Mouse (Mus musculus) heart, embryonic 11.5 days (tissue): ENCODE data around the gene Ccdc14. TPM values are rescaled to one million over a fixed set of nuclear protein-coding genes. Genes with fewer than 3 reads are reported as not detected.
A peak's percentile ranks its signal among the peaks of the same experiment; 100 is the strongest.

Experiments
- ATAC-seq: fragments of 200-750 bp; cut with Nextera tagmentation; replicated peaks from 2 replicates; pipeline ENCODE4 v1.8.0; 2017; ENCODE audit warnings: moderate library complexity; ENCODE audit not compliant: insufficient number of reproducible peaks, low FRiP score, low TSS enrichment
- H3K27ac ChIP-seq: fragments of 300-500 bp; sonication (generic); 2 replicates; pipeline ENCODE4 v1.5.1; 2014; ENCODE audit warnings: mild to moderate bottlenecking, low read depth, low read length
- H3K27me3 ChIP-seq: fragments of 300-500 bp; sonication (generic); 2 replicates; pipeline ENCODE4 v1.6.1; 2014; ENCODE audit warnings: mild to moderate bottlenecking, low read length, mixed read lengths; ENCODE audit not compliant: control insufficient read depth, insufficient read depth
- H3K36me3 ChIP-seq: fragments of 300-500 bp; sonication (generic); 2 replicates; pipeline ENCODE4 v1.6.1; 2014; ENCODE audit warnings: mild to moderate bottlenecking, low read length, moderate library complexity, mixed read lengths; ENCODE audit not compliant: control insufficient read depth, insufficient read depth
- H3K4me1 ChIP-seq: fragments of 300-500 bp; sonication (generic); 2 replicates; pipeline ENCODE4 v1.6.1; 2014; ENCODE audit warnings: low read length; ENCODE audit not compliant: control insufficient read depth, insufficient read depth
- H3K4me2 ChIP-seq: fragments of 300-500 bp; sonication (generic); 2 replicates; pipeline ENCODE4 v1.6.1; 2014; ENCODE audit warnings: mild to moderate bottlenecking, moderate library complexity
- H3K4me3 ChIP-seq: fragments of 300-500 bp; sonication (generic); 2 replicates; pipeline ENCODE4 v1.5.1; 2014; ENCODE audit warnings: low read depth, low read length
- H3K9ac ChIP-seq: fragments of 300-500 bp; sonication (generic); 2 replicates; pipeline ENCODE4 v1.6.1; 2014; ENCODE audit warnings: mild to moderate bottlenecking, low read depth, low read length, moderate library complexity
- H3K9me3 ChIP-seq: fragments of 300-500 bp; sonication (generic); replicated peaks from 2 replicates; pipeline ENCODE4 v1.6.1; 2016; ENCODE audit warnings: low read length; ENCODE audit not compliant: control insufficient read depth
- WGBS: fragments of 180-500 bp; shearing (Covaris S2); extraction: QIAGEN DNeasy Blood & Tissue Kit; methylation state at CpG from one replicate; pipeline ENCODE4 v1.1.7; 2014; ENCODE audit not compliant: insufficient replicate concordance; 5-methylcytosine and 5-hydroxymethylcytosine counted together
- polyA plus RNA-seq: library from polyadenylated mRNA; unstranded; fragments of >200 nt; fragmentation: Nextera tagmentation; extraction: Ambion mirVana; gene quantifications from 2 replicates; pipeline ENCODE4 v1.2.1, GENCODE M21; 2014

Ccdc14 gene
- polyA plus RNA-seq, 1 experiment from 2014 or later: 9.5 TPM

DNA sequence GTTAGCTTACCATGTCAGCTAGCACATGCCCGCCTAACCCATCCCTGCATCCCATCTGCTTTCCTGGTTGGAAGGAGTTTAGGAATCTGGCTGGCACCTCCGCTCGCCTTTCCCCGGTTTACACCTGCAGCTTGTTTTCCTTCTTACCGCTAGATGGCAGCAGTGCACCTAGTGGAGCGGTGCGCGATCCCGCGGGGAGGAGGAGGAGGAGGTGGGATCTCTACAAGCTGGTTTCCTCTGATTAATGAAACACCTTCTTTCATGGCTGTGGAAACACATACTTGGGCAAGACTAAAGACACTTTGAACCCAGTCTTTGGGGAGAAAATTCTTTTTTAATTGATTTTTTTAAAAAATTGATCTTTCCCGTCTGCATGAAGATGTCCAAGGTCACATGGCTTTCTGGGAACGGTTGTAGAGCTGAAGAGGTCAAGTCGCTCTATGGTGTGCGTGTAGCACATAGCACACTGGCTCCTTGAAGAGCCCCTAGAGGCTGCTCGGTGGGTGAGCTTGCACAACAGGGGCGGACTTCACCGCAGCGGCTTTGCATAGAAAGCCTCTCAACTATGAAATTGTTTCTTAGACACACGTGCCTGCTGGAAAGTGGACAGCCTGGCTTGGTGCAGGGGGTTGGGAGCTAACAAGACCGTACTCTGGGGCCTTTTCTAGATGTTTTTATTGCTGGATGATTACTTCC lies 23.2 kb upstream of the Ccdc14 start:
- no peak; the same call in 1 of the 2 replicates for ATAC-seq
- Histone ChIP-seq H3K4me3 (peak overlapping the region; percentile 16), H3K9ac (no peak overlapping the region), H3K36me3 (no peaks in the 10 kb centered on the region), H3K4me2 (peak overlapping the region; percentile 51), H3K27ac (no peak overlapping the region), H3K27me3 (peaks cover 8% of the 10 kb centered on the region), H3K4me1 (0 out of 2 replicates have a peak, but pooled peaks cover 7% of the 10 kb centered on the region), H3K9me3 (no peaks in the 10 kb centered on the region)
- WGBS: 11% methylated on average over 20 of the region's 20 CpGs

DNA sequence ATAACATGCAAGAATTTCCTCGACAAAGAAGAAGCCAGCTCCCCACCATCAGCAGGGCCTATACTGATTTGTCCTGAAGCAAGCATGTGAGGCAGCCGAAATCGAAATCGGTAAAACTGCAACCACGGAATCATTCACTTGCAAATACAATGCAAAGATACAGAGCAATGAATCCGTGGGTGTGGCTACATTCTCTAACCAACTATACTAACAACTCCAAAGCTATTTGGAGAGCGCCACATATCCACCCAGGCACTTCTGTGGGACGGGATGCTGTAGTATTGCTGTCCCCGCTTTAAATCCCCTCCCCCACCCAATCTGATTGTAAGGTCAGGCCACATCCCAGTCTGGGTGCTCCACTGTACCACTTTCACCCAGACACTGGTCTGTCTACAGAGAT lies 22.1 kb upstream of the Ccdc14 start:
- H3K9me3 ChIP-seq: no peaks in the 10 kb centered on the region
- no peak for ATAC-seq
- no peaks in the 10 kb centered on the region for H3K36me3 ChIP-seq
- no peak overlapping the region for H3K4me2 ChIP-seq
- whole genome bisulfite sequencing: 68% methylated on average over 9 of the region's 9 CpGs
- H3K4me1 ChIP-seq: 0 out of 2 replicates have a peak, but pooled peaks cover 7% of the 10 kb centered on the region
- no peak overlapping the region for H3K4me3 ChIP-seq
- H3K27ac ChIP-seq: no peak overlapping the region
- H3K9ac ChIP-seq: no peak overlapping the region
- peaks cover 8% of the 10 kb centered on the region for H3K27me3 ChIP-seq

DNA sequence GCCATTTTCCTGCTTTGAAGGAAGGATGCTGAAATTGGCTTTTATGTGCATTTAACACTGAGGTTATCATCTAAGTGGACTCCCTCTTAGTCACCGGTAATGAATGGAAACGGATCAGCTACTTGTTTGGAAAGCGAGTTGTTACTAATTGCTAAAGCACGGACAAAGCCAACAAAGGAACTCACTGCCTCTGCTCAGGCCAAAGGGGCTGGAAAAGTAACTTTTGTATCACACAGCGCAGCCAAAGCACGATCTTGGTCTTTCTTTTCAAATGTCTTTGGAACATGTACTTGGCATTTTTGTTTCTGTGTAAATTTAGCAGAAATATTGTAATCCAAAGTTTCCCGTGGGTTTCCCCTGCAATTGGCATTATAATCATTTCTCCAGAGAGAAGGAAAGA lies 18.4 kb upstream of the Ccdc14 start:
- no peaks in the 10 kb centered on the region for H3K36me3 ChIP-seq
- H3K9me3 ChIP-seq: no peaks in the 10 kb centered on the region
- H3K4me3 ChIP-seq: no peak overlapping the region
- ATAC-seq: no peak
- H3K27ac ChIP-seq: no peak overlapping the region
- peaks cover 4% of the 10 kb centered on the region; the same call in 1 of the 2 replicates for H3K27me3 ChIP-seq
- 77% methylated on average over 7 of the region's 7 CpGs for WGBS
- no peak overlapping the region for H3K4me2 ChIP-seq
- H3K9ac ChIP-seq: no peak overlapping the region
- H3K4me1 ChIP-seq: 0 out of 2 replicates have a peak, but pooled peaks cover 7% of the 10 kb centered on the region

DNA sequence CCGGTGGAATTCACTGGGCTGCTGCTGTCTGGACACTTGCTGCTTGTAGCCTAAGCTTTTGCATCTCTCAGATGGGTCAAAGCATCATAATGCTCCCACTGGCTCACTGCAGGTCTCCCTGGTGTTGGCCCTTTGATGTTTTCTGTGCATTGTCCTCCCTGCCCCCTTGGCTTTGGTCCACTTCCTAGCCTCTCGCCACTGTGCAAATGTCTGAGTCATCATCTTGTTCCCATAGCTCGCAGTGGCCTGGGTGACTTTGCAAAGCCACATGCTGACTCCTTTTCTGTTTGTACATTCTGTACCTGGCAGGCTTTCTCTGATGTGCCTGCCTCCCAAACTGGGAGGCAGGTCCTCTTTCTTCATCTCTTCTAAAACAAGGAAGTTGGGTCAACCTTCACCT lies 17.6 kb upstream of the Ccdc14 start:
- Histone ChIP-seq H3K27me3 (no peaks in the 10 kb centered on the region; the same call in 1 of the 2 replicates), H3K9ac (no peak overlapping the region), H3K9me3 (no peaks in the 10 kb centered on the region), H3K27ac (no peak overlapping the region), H3K4me2 (no peak overlapping the region), H3K36me3 (no peaks in the 10 kb centered on the region), H3K4me3 (no peak overlapping the region), H3K4me1 (0 out of 2 replicates have a peak, but pooled peaks cover 7% of the 10 kb centered on the region)
- no peak for ATAC-seq
- WGBS: 76% methylated on average over 3 of the region's 3 CpGs

DNA sequence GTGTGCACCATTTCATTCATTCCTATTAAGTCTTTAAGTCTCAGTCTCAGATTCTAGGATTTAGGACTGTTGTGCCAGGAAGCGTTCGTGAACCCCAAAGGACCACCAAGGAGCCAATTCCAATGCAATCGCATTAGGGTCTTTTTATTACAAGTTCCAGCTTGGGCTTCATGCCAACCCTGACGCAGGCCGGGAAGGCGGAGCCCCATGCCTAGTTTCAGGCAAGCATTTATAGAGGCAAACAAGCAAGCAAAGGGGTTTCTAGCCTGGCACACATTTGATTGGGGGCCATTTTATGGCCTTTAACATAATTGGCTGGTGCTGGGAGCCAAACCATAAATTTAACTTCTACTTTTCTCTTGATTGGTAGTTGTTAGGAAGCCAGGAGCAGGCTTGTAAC lies 16.1 kb upstream of the Ccdc14 start:
- no peaks in the 10 kb centered on the region for H3K27me3 ChIP-seq
- no peak overlapping the region for H3K4me2 ChIP-seq
- H3K4me3 ChIP-seq: no peak overlapping the region
- H3K9me3 ChIP-seq: no peaks in the 10 kb centered on the region
- no peak overlapping the region for H3K9ac ChIP-seq
- 87% methylated on average over 6 of the region's 6 CpGs for WGBS
- no peaks in the 10 kb centered on the region for H3K36me3 ChIP-seq
- no peak for ATAC-seq
- 0 out of 2 replicates have a peak, but pooled peaks cover 7% of the 10 kb centered on the region for H3K4me1 ChIP-seq
- no peak overlapping the region for H3K27ac ChIP-seq

DNA sequence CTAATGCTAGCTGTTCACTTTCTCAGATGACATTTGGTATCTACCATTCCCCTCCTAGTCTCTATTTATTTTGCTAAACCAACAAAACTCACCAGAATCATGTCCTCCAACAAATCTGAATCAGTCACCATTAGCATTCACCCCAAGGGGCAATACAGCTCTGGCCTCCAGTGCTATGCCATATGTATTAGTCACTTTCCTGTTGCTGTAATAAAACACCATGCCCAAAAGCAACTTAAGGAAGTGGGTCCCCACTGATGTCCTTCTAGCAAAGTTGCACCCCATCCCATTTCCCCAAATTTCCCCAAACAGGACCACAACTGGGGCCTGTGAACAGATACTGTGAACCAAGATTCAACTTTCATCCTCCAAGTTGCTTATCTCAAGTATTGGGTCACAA lies 8.6 kb upstream of the Ccdc14 start:
- no peak overlapping the region for H3K9ac ChIP-seq
- no peaks in the 10 kb centered on the region for H3K27me3 ChIP-seq
- no peak overlapping the region for H3K4me2 ChIP-seq
- ATAC-seq: no peak
- no peak overlapping the region for H3K4me3 ChIP-seq
- no peaks in the 10 kb centered on the region for H3K36me3 ChIP-seq
- no peaks in the 10 kb centered on the region for H3K9me3 ChIP-seq
- H3K4me1 ChIP-seq: no peaks in the 10 kb centered on the region
- H3K27ac ChIP-seq: no peak overlapping the region

DNA sequence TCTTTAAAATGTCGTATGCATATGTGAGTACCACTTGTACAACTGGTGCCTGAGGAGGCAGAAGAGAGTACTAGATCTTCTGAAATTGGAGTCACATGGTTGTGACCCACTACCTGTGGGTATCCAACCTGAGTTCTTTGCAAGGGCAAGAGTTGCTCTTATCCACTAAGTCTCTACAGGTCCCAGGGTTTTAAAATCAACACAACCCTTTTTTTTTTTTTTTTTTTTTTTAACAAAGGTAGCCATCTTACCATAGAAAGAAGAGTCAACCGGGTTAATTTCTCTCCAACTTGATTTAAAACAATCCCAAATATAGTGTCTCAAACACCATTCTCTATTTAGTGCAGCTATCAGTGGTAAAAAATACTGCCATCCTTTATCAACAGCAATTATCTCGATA lies 537 bp upstream of the Ccdc14 start:
- Histone ChIP-seq H3K4me3 (peak overlapping the region; percentile 80; the same call in 1 of the 2 replicates), H3K4me2 (peak overlapping the region; percentile 84; the same call in 1 of the 2 replicates), H3K27ac (no peak overlapping the region)

DNA sequence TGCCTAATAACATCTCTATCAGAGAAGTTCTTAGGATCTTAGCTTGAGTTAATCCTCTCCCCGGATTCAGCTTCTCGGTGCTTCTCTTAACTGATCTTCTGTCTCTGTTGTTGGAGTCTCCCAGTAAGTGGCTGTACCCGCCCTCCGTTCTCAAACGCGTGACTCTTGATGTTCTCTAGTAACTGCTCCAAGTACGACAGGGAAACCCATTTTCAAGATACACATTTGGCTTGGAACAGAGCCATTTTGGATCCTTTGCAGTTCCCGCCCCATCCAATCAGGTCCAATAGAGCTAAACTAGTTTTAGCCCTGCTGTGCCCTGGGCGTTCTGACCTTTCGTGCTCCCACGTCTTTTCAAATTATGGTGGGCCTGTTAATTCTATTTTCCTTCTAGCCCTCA lies 740 bp downstream of the Ccdc14 start:
- H3K36me3 ChIP-seq: no peaks in the 10 kb centered on the region
- peak overlapping the region; percentile 84 for H3K4me2 ChIP-seq
- WGBS: 12% methylated on average over 11 of the region's 11 CpGs
- no peaks in the 10 kb centered on the region for H3K9me3 ChIP-seq
- H3K4me1 ChIP-seq: no peaks in the 10 kb centered on the region
- H3K9ac ChIP-seq: peak overlapping the region; percentile 91
- ATAC-seq: no peak
- peak overlapping the region; percentile 84 for H3K27ac ChIP-seq
- H3K4me3 ChIP-seq: peak overlapping the region; percentile 80
- H3K27me3 ChIP-seq: no peaks in the 10 kb centered on the region

More for the DNA sequence above, 537 bp upstream of the Ccdc14 start:
- ATAC-seq: no peak
- WGBS: 65% methylated on average over 3 of the region's 3 CpGs
- Histone ChIP-seq H3K9me3 (no peaks in the 10 kb centered on the region), H3K9ac (no peak overlapping the region), H3K4me1 (no peaks in the 10 kb centered on the region), H3K36me3 (no peaks in the 10 kb centered on the region), H3K27me3 (no peaks in the 10 kb centered on the region)

DNA sequence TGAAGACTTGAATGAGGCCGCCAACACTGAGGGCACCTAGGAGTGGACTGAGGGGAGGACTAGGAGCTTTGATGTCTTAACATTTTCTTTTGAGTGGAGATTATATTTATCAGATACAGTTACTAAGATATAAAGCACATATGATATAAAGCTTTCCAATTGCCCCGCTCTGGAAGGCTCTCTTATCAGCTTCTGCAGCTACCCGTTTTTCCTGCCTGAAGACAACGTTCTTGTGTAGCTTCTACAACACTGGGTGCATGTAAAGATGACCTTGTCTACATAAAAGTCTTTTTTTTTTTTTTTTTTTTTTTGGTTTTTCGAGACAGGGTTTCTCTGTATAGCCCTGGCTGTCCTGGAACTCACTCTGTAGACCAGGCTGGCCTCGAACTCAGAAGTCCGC lies 4.1 kb downstream of the Ccdc14 start:
- WGBS: 68% methylated on average over 4 of the region's 7 CpGs

More for the DNA sequence above, 4.1 kb downstream of the Ccdc14 start:
- H3K36me3 ChIP-seq: no peaks in the 10 kb centered on the region
- H3K4me1 ChIP-seq: no peaks in the 10 kb centered on the region
- no peaks in the 10 kb centered on the region for H3K27me3 ChIP-seq
- no peak overlapping the region for H3K27ac ChIP-seq
- ATAC-seq: no peak
- H3K4me3 ChIP-seq: no peak overlapping the region
- no peak overlapping the region for H3K9ac ChIP-seq
- no peaks in the 10 kb centered on the region for H3K9me3 ChIP-seq
- no peak overlapping the region for H3K4me2 ChIP-seq
